10 mouse cellular contexts compared by ENCODE assay signal in genomic region chr6:25276221-25276620, GRCm38 (mm10).
A peak's percentile ranks its signal among the peaks of the same experiment; 100 is the strongest.
DNase-seq lines count a peak whose midpoint lies in the region; ATAC-seq and TF ChIP-seq lines count a peak whose summit lies in the region.
"Had no signal": no experiment of that assay in that cellular context is flagged by ENCODE, and none has a peak within 500 bp of the region (broad histone marks: within the 10 kb centered on the region; RNA-seq: fewer than 3 reads in every experiment).

No protein-coding gene starts in this region.

- DNase-seq in hindbrain, postnatal 0 days (ENCODE audit: low spot score): peak; percentile 22
- no peak for DNase-seq in hindbrain, embryonic 14.5 days (ENCODE audit: low spot score)
- DNase-seq in 416B (ENCODE audit: low read depth): peak; percentile 60
- peak; percentile 48 for DNase-seq in Muller cell, postnatal 12 days (ENCODE audit: inconsistent ontology term)
- peak; percentile 17 for DNase-seq in embryonic facial prominence, embryonic 14.5 days (ENCODE audit: low spot score)
- DNase-seq in retina, adult 2 months (ENCODE audit: low read depth, low spot score): peak; percentile 23
- no peak for DNase-seq in midbrain, embryonic 11.5 days (ENCODE audit: low spot score, missing footprints)
- DNase-seq in thymus, adult 2 months: no peak

- H3K36me3 ChIP-seq in hindbrain, postnatal 0 days (ENCODE audit: insufficient read depth, low read length): no peaks in the 10 kb centered on the region
- H3K36me3 ChIP-seq in hindbrain, embryonic 14.5 days (replicated peaks; ENCODE audit: control insufficient read depth, insufficient read depth): no peaks in the 10 kb centered on the region
- no peaks in the 10 kb centered on the region for H3K36me3 ChIP-seq in embryonic facial prominence, embryonic 14.5 days (ENCODE audit: control insufficient read depth, insufficient read depth, low read length)
- H3K36me3 ChIP-seq in midbrain, embryonic 11.5 days (ENCODE audit: control insufficient read depth, insufficient read depth, low read length): no peaks in the 10 kb centered on the region
- no peaks in the 10 kb centered on the region for H3K36me3 ChIP-seq in thymus, adult 2 months (ENCODE audit: control insufficient read depth, insufficient read depth, low read length)
- H3K36me3 ChIP-seq: hindbrain, embryonic 15.5 days had no signal

- TF ChIP-seq CTCF in hindbrain, postnatal 0 days (IDR thresholded peaks at IDR 0.05; ENCODE audit: low read depth): peak; percentile 53
- TF ChIP-seq CTCF in thymus, adult 2 months (IDR thresholded peaks at IDR 0.05; ENCODE audit: borderline replicate concordance, control insufficient read depth, extremely low read depth, insufficient read depth, low read length, poor library complexity): no peak

- no peak overlapping the region for H3K9ac ChIP-seq in hindbrain, postnatal 0 days (replicated peaks; ENCODE audit: low read length)
- H3K9ac ChIP-seq in hindbrain, embryonic 14.5 days: no peak overlapping the region
- no peak overlapping the region for H3K9ac ChIP-seq in embryonic facial prominence, embryonic 14.5 days (ENCODE audit: low read depth, low read length)
- H3K9ac ChIP-seq in midbrain, embryonic 11.5 days (ENCODE audit: low read length): no peak overlapping the region
- H3K9ac ChIP-seq: hindbrain, embryonic 15.5 days had no signal

- H3K27ac ChIP-seq in hindbrain, postnatal 0 days: no peak overlapping the region
- H3K27ac ChIP-seq in hindbrain, embryonic 14.5 days: no peak overlapping the region
- no peak overlapping the region for H3K27ac ChIP-seq in embryonic facial prominence, embryonic 14.5 days (replicated peaks; ENCODE audit: low read depth, low read length)
- no peak overlapping the region for H3K27ac ChIP-seq in midbrain, embryonic 11.5 days (ENCODE audit: low read depth, low read length)
- H3K27ac ChIP-seq in thymus, adult 2 months (ENCODE audit: control insufficient read depth, insufficient read depth, low read length): no peak overlapping the region
- H3K27ac ChIP-seq: hindbrain, embryonic 15.5 days had no signal

- 43% methylated on average over 2 of the region's 2 CpGs for WGBS in hindbrain, postnatal 0 days
- WGBS in hindbrain, embryonic 14.5 days: 46% methylated on average over 2 of the region's 2 CpGs
- 48% methylated on average over 2 of the region's 2 CpGs for WGBS in embryonic facial prominence, embryonic 14.5 days
- WGBS in midbrain, embryonic 11.5 days: 44% methylated on average over 2 of the region's 2 CpGs
- WGBS in thymus, adult 2 months: 58% methylated on average over 2 of the region's 2 CpGs

- TF ChIP-seq POLR2A in thymus, adult 2 months (IDR thresholded peaks at IDR 0.05; ENCODE audit: control insufficient read depth, extremely low read depth, insufficient read depth, low read length, poor library complexity): no peak

- no peak for ATAC-seq in hindbrain, postnatal 0 days
- ATAC-seq in hindbrain, embryonic 14.5 days (ENCODE audit: low FRiP score): no peak
- ATAC-seq in embryonic facial prominence, embryonic 14.5 days (ENCODE audit: low read depth): no peak
- ATAC-seq in midbrain, embryonic 11.5 days (ENCODE audit: low FRiP score): no peak

- H3K4me1 ChIP-seq in hindbrain, postnatal 0 days (ENCODE audit: insufficient read depth, low read length): no peaks in the 10 kb centered on the region
- H3K4me1 ChIP-seq in hindbrain, embryonic 14.5 days (replicated peaks; ENCODE audit: control insufficient read depth, insufficient read depth, low read length): peaks cover 3% of the 10 kb centered on the region
- H3K4me1 ChIP-seq in embryonic facial prominence, embryonic 14.5 days (ENCODE audit: control insufficient read depth, insufficient read depth, low read length): no peaks in the 10 kb centered on the region
- no peaks in the 10 kb centered on the region for H3K4me1 ChIP-seq in midbrain, embryonic 11.5 days (ENCODE audit: control insufficient read depth, insufficient read depth, low read length)
- H3K4me1 ChIP-seq in thymus, adult 2 months (replicated peaks; ENCODE audit: control insufficient read depth, insufficient read depth, low read length): no peaks in the 10 kb centered on the region
- H3K4me1 ChIP-seq: hindbrain, embryonic 15.5 days had no signal

- H3K9me3 ChIP-seq in hindbrain, postnatal 0 days (ENCODE audit: low read length): no peaks in the 10 kb centered on the region
- no peaks in the 10 kb centered on the region for H3K9me3 ChIP-seq in hindbrain, embryonic 14.5 days (ENCODE audit: control insufficient read depth, low read length)
- no peaks in the 10 kb centered on the region for H3K9me3 ChIP-seq in embryonic facial prominence, embryonic 14.5 days (ENCODE audit: control insufficient read depth, low read length)
- H3K9me3 ChIP-seq in midbrain, embryonic 11.5 days (ENCODE audit: control insufficient read depth, low read length): no peaks in the 10 kb centered on the region
- H3K9me3 ChIP-seq: hindbrain, embryonic 15.5 days had no signal

- no peak overlapping the region for H3K4me3 ChIP-seq in hindbrain, postnatal 0 days (ENCODE audit: low read length)
- no peak overlapping the region for H3K4me3 ChIP-seq in hindbrain, embryonic 14.5 days (replicated peaks; ENCODE audit: low read length)
- no peak overlapping the region for H3K4me3 ChIP-seq in embryonic facial prominence, embryonic 14.5 days (ENCODE audit: low read depth, low read length)
- H3K4me3 ChIP-seq in midbrain, embryonic 11.5 days (ENCODE audit: low read depth, low read length): no peak overlapping the region
- no peak overlapping the region for H3K4me3 ChIP-seq in thymus, adult 2 months (ENCODE audit: control insufficient read depth, insufficient read depth, low read length)
- H3K4me3 ChIP-seq: hindbrain, embryonic 15.5 days; myocyte had no signal

- no peaks in the 10 kb centered on the region for H3K27me3 ChIP-seq in hindbrain, postnatal 0 days (ENCODE audit: insufficient read depth, low read length)
- H3K27me3 ChIP-seq in hindbrain, embryonic 14.5 days (ENCODE audit: control insufficient read depth, insufficient read depth, low read length): 0 out of 2 replicates have a peak, but pooled peaks cover 7% of the 10 kb centered on the region
- H3K27me3 ChIP-seq in embryonic facial prominence, embryonic 14.5 days (replicated peaks; ENCODE audit: control insufficient read depth, insufficient read depth, low read length): no peaks in the 10 kb centered on the region
- no peaks in the 10 kb centered on the region for H3K27me3 ChIP-seq in midbrain, embryonic 11.5 days (ENCODE audit: control insufficient read depth, insufficient read depth, low read length)
- no peaks in the 10 kb centered on the region for H3K27me3 ChIP-seq in thymus, adult 2 months (ENCODE audit: control insufficient read depth, insufficient read depth, low read length)
- H3K27me3 ChIP-seq: hindbrain, embryonic 15.5 days had no signal

- H3K4me2 ChIP-seq in hindbrain, postnatal 0 days (ENCODE audit: low read depth, low read length): no peak overlapping the region
- H3K4me2 ChIP-seq in hindbrain, embryonic 14.5 days (replicated peaks): no peak overlapping the region
- no peak overlapping the region for H3K4me2 ChIP-seq in embryonic facial prominence, embryonic 14.5 days (ENCODE audit: low read depth, low read length)
- no peak overlapping the region for H3K4me2 ChIP-seq in midbrain, embryonic 11.5 days
- H3K4me2 ChIP-seq: hindbrain, embryonic 15.5 days had no signal

Comparison
In these comparisons a context has a peak if more than half of its experiments do, and no peak if none do; other contexts are left out.
1. DNase-seq: peak in hindbrain, postnatal 0 days (single experiment), 416B (single experiment), Muller cell, postnatal 12 days (single experiment), embryonic facial prominence, embryonic 14.5 days (single experiment) and retina, adult 2 months (single experiment); none in hindbrain, embryonic 14.5 days (single experiment), midbrain, embryonic 11.5 days (single experiment) and thymus, adult 2 months (single experiment).